Mouse (Mus musculus) forebrain, embryonic 11.5 days (tissue): Measurements from ENCODE around the gene AI464131. TPM values are rescaled to one million over a fixed set of nuclear protein-coding genes. Genes with fewer than 3 reads are reported as not detected.

Experiments used
- ATAC-seq: fragments of 200-750 bp; cut with Nextera tagmentation; replicated peaks from 2 replicates; pipeline ENCODE4 v1.8.0; 2017; ENCODE audit warnings: moderate TSS enrichment; ENCODE audit not compliant: low FRiP score
- DNase-seq: peaks from one replicate; pipeline ENCODE4 v3.0.0-alpha.2; 2017; ENCODE audit warnings: low spot score
- H3K27ac ChIP-seq: fragments of 300-500 bp; sonication (generic); 2 replicates; pipeline ENCODE4 v1.5.1; 2014; ENCODE audit warnings: low read depth, low read length
- H3K27me3 ChIP-seq: fragments of 300-500 bp; sonication (generic); 2 replicates; pipeline ENCODE4 v1.6.1; 2014; ENCODE audit warnings: mild to moderate bottlenecking, low read length, mixed read lengths; ENCODE audit not compliant: control insufficient read depth, insufficient read depth
- H3K36me3 ChIP-seq: fragments of 300-500 bp; sonication (generic); 2 replicates; pipeline ENCODE4 v1.6.1; 2014; ENCODE audit warnings: mild to moderate bottlenecking, low read length, moderate library complexity, mixed read lengths; ENCODE audit not compliant: control insufficient read depth, insufficient read depth
- H3K4me1 ChIP-seq: fragments of 300-500 bp; sonication (generic); replicated peaks from 2 replicates; pipeline ENCODE4 v1.6.1; 2014; ENCODE audit warnings: low read length, mixed read lengths; ENCODE audit not compliant: control insufficient read depth, insufficient read depth
- H3K4me2 ChIP-seq: fragments of 300-500 bp; sonication (generic); 2 replicates; pipeline ENCODE4 v1.6.1; 2014; ENCODE audit warnings: low read depth, mild to moderate bottlenecking, low read length, moderate library complexity, mixed read lengths; ENCODE audit not compliant: severe bottlenecking
- H3K4me3 ChIP-seq: fragments of 300-500 bp; sonication (generic); 2 replicates; pipeline ENCODE4 v1.5.1; 2014; ENCODE audit warnings: low read depth, low read length
- H3K9ac ChIP-seq: fragments of 300-500 bp; sonication (generic); 2 replicates; pipeline ENCODE4 v1.6.1; 2014; ENCODE audit warnings: low read length
- H3K9me3 ChIP-seq: fragments of 300-500 bp; sonication (generic); 2 replicates; pipeline ENCODE4 v1.6.1; 2016; ENCODE audit warnings: low read length, mixed read lengths; ENCODE audit not compliant: control insufficient read depth
- WGBS: fragments of 180-500 bp; shearing (Covaris S2); extraction: QIAGEN DNeasy Blood & Tissue Kit; methylation state at CpG from one replicate; pipeline ENCODE4 v1.1.7; 2014; 5-methylcytosine and 5-hydroxymethylcytosine counted together
- polyA plus RNA-seq: library from polyadenylated mRNA; unstranded; fragments of >200 nt; fragmentation: Nextera tagmentation; extraction: Ambion mirVana; gene quantifications from 2 replicates; pipeline ENCODE4 v1.2.1, GENCODE M21; 2014

AI464131 gene
- polyA plus RNA-seq, 1 experiment from 2014 or later, result 9.2 TPM

DNA sequence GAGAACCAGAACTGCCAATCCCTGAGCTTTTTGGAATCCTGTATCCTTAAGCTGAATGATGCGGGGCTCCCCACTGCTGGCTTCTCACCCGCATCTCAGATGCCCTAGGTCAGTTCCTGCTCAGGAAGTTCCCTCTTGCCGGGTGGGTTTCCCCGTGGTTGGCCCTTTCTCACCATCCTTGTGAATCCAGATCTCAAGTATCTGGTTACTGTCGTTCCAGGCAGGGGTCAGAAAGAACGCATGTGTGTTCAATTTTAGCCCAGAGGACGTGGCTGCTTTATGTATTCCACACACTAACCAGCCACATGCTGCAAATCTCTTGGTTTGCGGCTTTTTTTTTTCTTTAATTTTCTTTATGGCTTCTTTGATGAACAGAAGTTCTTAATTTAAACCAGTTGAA lies 10.8 kb upstream of the AI464131 start:
- no peak overlapping the region for H3K27ac ChIP-seq
- H3K27me3 ChIP-seq, result no peaks in the 10 kb centered on the region
- H3K36me3 ChIP-seq, result no peaks in the 10 kb centered on the region
- H3K9ac ChIP-seq, result no peak overlapping the region
- no peak overlapping the region for H3K4me2 ChIP-seq
- ATAC-seq (no peak), DNase-seq (no peak)
- 33% methylated on average over 8 of the region's 8 CpGs for WGBS
- no peaks in the 10 kb centered on the region for H3K4me1 ChIP-seq
- no peak overlapping the region for H3K4me3 ChIP-seq
- no peaks in the 10 kb centered on the region for H3K9me3 ChIP-seq

DNA sequence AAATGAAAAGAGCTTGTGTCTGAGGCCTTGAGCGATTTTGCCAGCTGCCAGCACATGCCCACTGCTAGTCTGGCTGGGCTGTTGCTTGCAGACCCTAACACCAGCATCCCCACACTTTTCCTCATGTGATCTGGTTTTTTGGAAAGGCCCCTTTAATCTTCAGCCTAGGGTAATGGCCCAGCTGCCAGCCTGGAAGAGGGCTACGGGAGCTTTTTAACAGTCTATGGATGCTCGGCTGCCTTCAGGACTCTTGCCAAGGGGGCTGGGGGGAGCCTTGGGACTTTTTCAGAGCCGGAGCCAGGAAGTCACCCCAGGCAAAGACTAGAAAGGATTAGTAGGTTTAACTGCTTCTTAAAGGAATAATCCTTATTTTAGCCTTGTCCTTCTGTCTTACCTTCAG lies 10.4 kb upstream of the AI464131 start:
- no peak overlapping the region for H3K4me3 ChIP-seq
- no peaks in the 10 kb centered on the region for H3K9me3 ChIP-seq
- no peak overlapping the region for H3K27ac ChIP-seq
- no peaks in the 10 kb centered on the region for H3K36me3 ChIP-seq
- H3K9ac ChIP-seq, result no peak overlapping the region
- no peak for ATAC-seq
- WGBS, result 28% methylated on average over 4 of the region's 4 CpGs
- DNase-seq, result no peak
- no peaks in the 10 kb centered on the region for H3K4me1 ChIP-seq
- H3K27me3 ChIP-seq, result no peaks in the 10 kb centered on the region; the same call in 1 of the 2 replicates
- H3K4me2 ChIP-seq, result no peak overlapping the region

DNA sequence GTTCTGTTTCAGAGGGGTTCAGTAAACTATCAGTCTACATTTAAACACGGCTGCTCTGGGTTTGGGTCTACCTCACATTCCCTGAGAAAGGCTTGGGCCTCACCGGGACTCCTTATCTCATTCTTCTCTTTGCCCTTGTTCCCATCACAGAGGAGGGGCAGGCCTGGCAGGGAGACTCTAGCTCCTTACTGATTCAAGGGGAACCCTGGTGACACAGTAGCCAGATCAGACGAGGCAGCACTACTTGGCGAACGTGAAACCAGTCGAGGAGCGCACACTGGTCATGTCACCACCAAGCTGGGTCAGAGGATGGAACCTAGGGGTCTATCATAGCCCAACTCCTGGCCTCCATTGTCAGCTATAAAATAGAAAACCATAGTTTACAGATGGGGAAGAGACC lies 5.1 kb upstream of the AI464131 start:
- Histone ChIP-seq H3K9me3 (no peaks in the 10 kb centered on the region), H3K4me1 (peaks cover 7% of the 10 kb centered on the region; the same call in 1 of the 2 replicates), H3K36me3 (no peaks in the 10 kb centered on the region), H3K27ac (no peak overlapping the region), H3K4me3 (no peak overlapping the region), H3K27me3 (no peaks in the 10 kb centered on the region; the same call in 1 of the 2 replicates), H3K4me2 (peak overlapping the region; percentile 89), H3K9ac (no peak overlapping the region; the same call in 1 of the 2 replicates)
- ATAC-seq (no peak), DNase-seq (no peak)
- 37% methylated on average over 7 of the region's 7 CpGs for WGBS

DNA sequence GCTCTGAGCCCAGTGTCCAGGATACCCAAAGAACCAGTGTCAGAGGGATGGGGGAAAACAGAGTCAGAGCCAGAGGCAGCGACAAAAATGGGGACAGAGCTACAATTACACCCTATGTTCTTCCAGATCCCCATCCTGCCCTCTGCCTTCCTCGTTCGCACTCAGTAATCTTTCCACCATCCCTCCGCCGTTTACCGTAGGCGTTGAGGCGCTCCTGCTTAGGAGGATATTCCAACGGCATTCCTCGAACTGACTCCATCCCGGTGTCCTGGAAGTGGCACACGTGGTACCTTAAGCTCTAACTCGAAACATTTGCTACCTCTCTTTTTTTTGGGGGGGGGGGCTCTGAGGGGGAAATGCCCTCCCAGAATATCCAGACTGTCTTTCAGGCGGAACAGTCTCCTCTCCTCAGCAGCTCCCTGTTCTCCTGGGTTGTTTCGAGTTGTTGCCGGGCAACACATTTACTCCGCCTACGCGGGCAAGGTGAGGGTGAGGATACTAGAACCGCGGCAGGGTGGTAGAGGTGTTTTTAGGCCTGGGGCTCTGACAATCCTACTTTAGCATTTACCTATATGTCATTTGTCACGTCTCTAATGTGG lies 4.5 kb upstream of the AI464131 start:
- ATAC-seq (0 out of 2 replicates have a peak, but pooled peaks have one; percentile 4), DNase-seq (no peak)
- Histone ChIP-seq H3K27me3 (no peaks in the 10 kb centered on the region; the same call in 1 of the 2 replicates), H3K27ac (peak overlapping the region; percentile 46; the same call in 1 of the 2 replicates), H3K36me3 (no peaks in the 10 kb centered on the region), H3K9ac (peak overlapping the region; percentile 86), H3K4me1 (peaks cover 7% of the 10 kb centered on the region; the same call in 1 of the 2 replicates), H3K4me3 (peak overlapping the region; percentile 48), H3K4me2 (peak overlapping the region; percentile 89), H3K9me3 (no peaks in the 10 kb centered on the region)
- 2% methylated on average over 22 of the region's 22 CpGs for WGBS

DNA sequence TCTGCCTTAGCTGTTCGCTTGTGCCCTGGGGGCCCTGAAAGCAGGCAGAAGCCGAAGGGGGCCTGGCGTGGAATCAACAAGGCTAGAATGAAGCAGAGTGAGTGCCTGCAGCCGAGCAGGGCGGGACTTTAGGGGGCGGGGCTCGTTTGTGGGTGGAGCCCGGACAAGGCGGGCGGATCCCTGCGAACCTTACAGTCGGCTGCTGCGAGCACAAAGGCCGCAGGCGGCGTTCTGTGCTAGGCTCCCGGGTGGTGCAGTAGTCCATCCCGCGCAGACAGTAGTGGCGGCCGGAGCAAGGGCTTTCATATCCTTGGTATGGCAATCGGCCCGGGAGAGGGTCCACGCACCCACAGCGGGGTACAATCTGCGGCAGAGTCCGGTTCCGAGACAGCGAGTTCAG lies 4.0 kb upstream of the AI464131 start:
- Histone ChIP-seq H3K9me3 (no peaks in the 10 kb centered on the region), H3K4me3 (peak overlapping the region; percentile 48), H3K4me1 (peaks cover 12% of the 10 kb centered on the region; the same call in 1 of the 2 replicates), H3K27me3 (peaks cover 3% of the 10 kb centered on the region), H3K9ac (peak overlapping the region; percentile 86), H3K4me2 (peak overlapping the region; percentile 89), H3K27ac (peak overlapping the region; percentile 46; the same call in 1 of the 2 replicates), H3K36me3 (no peaks in the 10 kb centered on the region)
- peak; percentile 95 for DNase-seq
- peak; percentile 73 for ATAC-seq
- 1% methylated on average over 29 of the region's 29 CpGs for WGBS

DNA sequence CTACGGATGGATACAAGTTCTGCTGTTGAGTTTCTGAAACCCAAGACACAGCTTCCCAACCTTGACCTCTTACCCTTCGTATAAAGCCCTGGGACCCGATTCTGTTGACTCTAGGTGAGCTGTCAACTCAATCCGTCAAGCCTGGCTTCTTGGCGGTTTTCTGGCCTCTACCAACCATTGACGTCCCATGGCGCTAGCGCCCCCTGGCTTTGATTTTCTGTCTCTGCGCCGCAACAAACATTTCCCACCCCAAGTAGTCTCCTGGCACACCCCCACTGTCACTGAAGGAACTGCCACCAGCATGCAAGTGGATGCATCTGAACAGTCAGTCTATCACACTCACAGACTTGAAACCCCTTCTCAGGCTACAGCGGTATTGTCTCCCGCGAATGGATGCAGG lies 3.3 kb upstream of the AI464131 start:
- Histone ChIP-seq H3K9me3 (no peaks in the 10 kb centered on the region), H3K9ac (no peak overlapping the region), H3K27me3 (peaks cover 10% of the 10 kb centered on the region), H3K27ac (no peak overlapping the region), H3K36me3 (no peaks in the 10 kb centered on the region), H3K4me1 (peaks cover 12% of the 10 kb centered on the region; the same call in 1 of the 2 replicates), H3K4me3 (no peak overlapping the region), H3K4me2 (peak overlapping the region; percentile 89; the same call in 1 of the 2 replicates)
- DNase-seq, result peak; percentile 75
- WGBS, result 8% methylated on average over 13 of the region's 13 CpGs
- no peak for ATAC-seq

DNA sequence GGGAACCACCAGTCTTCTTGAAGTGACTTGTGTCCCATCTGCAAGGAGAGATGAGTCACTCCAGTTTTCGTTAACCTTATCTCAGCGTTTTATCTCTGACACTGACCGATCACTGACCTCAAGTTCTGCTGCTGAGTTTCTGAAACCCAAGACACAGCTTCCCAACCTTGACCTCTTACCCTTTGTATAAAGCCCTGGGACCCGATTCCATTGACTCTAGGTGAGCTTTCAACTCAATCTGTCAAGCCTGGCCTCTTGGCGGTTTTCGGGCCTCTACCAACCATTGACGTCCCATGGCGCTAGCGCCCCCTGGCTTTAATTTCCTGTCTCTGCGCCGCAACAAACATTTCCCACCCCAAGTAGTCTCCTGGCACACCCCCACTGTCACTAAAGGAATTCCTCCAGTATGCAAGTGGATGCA lies 2.3 kb upstream of the AI464131 start:
- H3K27ac ChIP-seq, result no peak overlapping the region
- peaks cover 19% of the 10 kb centered on the region for H3K27me3 ChIP-seq
- 52% methylated on average over 11 of the region's 11 CpGs for WGBS
- DNase-seq (no peak), ATAC-seq (no peak)
- H3K9me3 ChIP-seq, result no peaks in the 10 kb centered on the region
- peaks cover 12% of the 10 kb centered on the region; the same call in 1 of the 2 replicates for H3K4me1 ChIP-seq
- H3K4me2 ChIP-seq, result no peak overlapping the region
- no peak overlapping the region for H3K9ac ChIP-seq
- H3K4me3 ChIP-seq, result no peak overlapping the region
- H3K36me3 ChIP-seq, result no peaks in the 10 kb centered on the region

DNA sequence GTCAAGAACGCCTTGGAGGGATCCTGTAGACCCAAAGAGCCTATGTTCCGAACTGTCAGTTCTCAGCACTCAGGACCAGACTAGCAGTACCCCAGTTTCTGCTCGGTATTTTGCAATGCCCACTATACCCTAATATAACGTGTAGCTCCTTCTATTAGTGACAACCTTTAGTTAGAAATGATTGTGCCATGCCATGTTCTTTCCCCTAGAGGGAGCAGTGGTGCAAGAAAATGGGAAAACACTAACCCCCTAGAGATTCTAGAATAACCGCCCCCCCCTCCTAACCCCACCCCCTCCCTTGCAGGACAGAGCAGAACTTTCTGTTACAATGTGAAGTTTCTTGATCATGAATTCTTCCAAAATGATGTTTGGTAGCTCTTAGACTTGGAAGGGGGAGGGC lies 1.4 kb upstream of the AI464131 start:
- Histone ChIP-seq H3K9me3 (no peaks in the 10 kb centered on the region), H3K4me2 (no peak overlapping the region), H3K4me1 (peaks cover 12% of the 10 kb centered on the region; the same call in 1 of the 2 replicates), H3K27me3 (peaks cover 28% of the 10 kb centered on the region), H3K4me3 (no peak overlapping the region), H3K9ac (no peak overlapping the region), H3K36me3 (no peaks in the 10 kb centered on the region), H3K27ac (no peak overlapping the region)
- WGBS, result 71% methylated on average over 5 of the region's 5 CpGs
- ATAC-seq, result no peak
- no peak for DNase-seq
